Mouse (Mus musculus) brain, embryonic 14.5 days (tissue): ENCODE measurements around the gene Gbf1.

Source experiments
- CTCF ChIP-seq: fragments of 200-500 bp; IDR thresholded peaks from 2 replicates; pipeline ENCODE4 v1.5.1; 2012; ENCODE audit warnings: inconsistent platforms, mild to moderate bottlenecking, moderate library complexity, borderline replicate concordance; ENCODE audit not compliant: insufficient read depth, insufficient read length; ENCODE audit errors: extremely low read depth
- POLR2A ChIP-seq: fragments of 200-500 bp; IDR thresholded peaks from 2 replicates; pipeline ENCODE4 v1.6.1; 2012; ENCODE audit warnings: mild to moderate bottlenecking, inconsistent platforms, borderline replicate concordance; ENCODE audit not compliant: poor library complexity, insufficient read depth, insufficient read length, severe bottlenecking; ENCODE audit errors: extremely low read depth

DNA sequence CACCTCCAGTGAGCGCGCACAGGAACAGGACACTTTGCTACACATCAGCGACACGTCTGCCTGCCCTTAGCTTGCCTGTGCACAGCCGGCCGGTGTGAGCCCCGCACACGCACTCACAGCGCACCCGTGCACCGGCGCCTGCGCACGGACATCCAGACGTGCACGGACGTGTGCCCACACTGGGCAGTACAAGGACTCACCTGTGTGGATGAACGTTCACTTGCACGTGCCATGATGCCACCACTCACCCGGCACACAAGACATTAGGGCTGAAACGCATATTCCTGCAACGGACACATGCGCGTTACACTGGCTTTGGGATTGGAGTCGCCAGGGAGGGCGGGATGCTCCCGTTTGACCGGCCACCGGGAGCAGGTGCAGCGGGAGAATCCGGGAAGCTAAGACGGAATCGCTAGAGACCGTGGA is 152.6 kb downstream of the Gbf1 start:
- TF ChIP-seq POLR2A = no peak
- TF ChIP-seq CTCF = no peak
